Mouse (Mus musculus) small intestine, adult 2 months (tissue): Measurements from ENCODE around the gene Gas1. TPM values are rescaled to one million over a fixed set of nuclear protein-coding genes. Genes with fewer than 3 reads are reported as not detected.

Experiments
- H3K27ac ChIP-seq: fragments of 200-500 bp; 2 replicates; pipeline ENCODE4 v1.5.1; 2012; ENCODE audit warnings: low read depth, low read length, control low read depth, inconsistent platforms; ENCODE audit not compliant: insufficient read depth
- H3K27me3 ChIP-seq: fragments of 200-500 bp; 2 replicates; pipeline ENCODE4 v1.6.1; 2012; ENCODE audit warnings: mild to moderate bottlenecking, moderate library complexity, low read length, inconsistent platforms; ENCODE audit not compliant: control insufficient read depth, insufficient read depth
- H3K36me3 ChIP-seq: fragments of 200-500 bp; 2 replicates; pipeline ENCODE4 v1.6.1; 2012; ENCODE audit warnings: mild to moderate bottlenecking, low read length, control low read depth, inconsistent platforms; ENCODE audit not compliant: control insufficient read depth, insufficient read depth
- H3K4me1 ChIP-seq: fragments of 200-500 bp; 2 replicates; pipeline ENCODE4 v1.6.1; 2012; ENCODE audit warnings: low read length, inconsistent platforms, mixed read lengths; ENCODE audit not compliant: control insufficient read depth, insufficient read depth, insufficient read length
- H3K4me3 ChIP-seq: fragments of 200-500 bp; 2 replicates; pipeline ENCODE4 v1.5.1; 2012; ENCODE audit warnings: low read depth, mild to moderate bottlenecking, control low read depth, inconsistent platforms, low read length, moderate library complexity
- CTCF ChIP-seq: fragments of 200-500 bp; IDR thresholded peaks from 2 replicates; pipeline ENCODE4 v1.5.1; 2012; ENCODE audit warnings: low read depth, mild to moderate bottlenecking, control low read depth, inconsistent platforms, low read length, moderate library complexity, mixed read lengths; ENCODE audit not compliant: insufficient replicate concordance, insufficient read length; ENCODE audit errors: extremely low read depth
- POLR2A ChIP-seq: fragments of 200-500 bp; IDR thresholded peaks from 2 replicates; pipeline ENCODE4 v1.6.1; 2012; ENCODE audit warnings: low read depth, mild to moderate bottlenecking, control low read depth, inconsistent platforms, low read length, moderate library complexity
- WGBS: fragments of 180-500 bp; shearing (Covaris S2); methylation state at CpG from one replicate; pipeline ENCODE4 v1.1.7; 2018; 5-methylcytosine and 5-hydroxymethylcytosine counted together
- polyA plus RNA-seq: library from polyadenylated mRNA; depleted of rRNA; stranded (reverse); fragments of >200 nt; gene quantifications from 2 replicates; pipeline ENCODE4 v1.2.3, GENCODE M21; 2012

Gas1 gene
- polyA plus RNA-seq, 1 experiment, result 61.6 TPM

DNA sequence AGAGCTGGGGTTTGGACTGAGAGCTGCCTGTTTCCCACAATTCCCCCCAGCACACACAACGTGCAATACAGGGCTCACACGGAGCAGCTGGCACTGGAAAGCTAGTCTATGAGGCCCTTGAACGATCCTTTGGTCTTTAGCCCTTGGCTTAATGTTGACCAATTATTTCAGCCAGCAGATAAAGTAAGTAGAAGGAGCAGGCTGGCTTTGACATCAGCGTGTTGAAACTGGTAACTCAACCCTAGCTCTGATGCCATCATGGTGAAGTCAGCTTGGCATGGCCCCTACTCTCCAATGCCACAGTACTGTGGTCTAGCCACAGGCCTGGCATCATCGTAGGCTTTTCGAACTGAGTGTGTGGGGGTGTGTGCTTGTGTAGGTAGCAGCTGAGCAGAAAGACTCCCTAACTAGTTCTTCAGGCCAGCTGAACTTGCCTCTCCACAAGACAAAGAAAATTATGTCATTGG is 30.0 kb upstream of the Gas1 start:
- H3K27me3 ChIP-seq, result no peaks in the 10 kb centered on the region
- TF ChIP-seq CTCF (no peak), POLR2A (no peak)
- 79% methylated on average over 6 of the region's 6 CpGs for WGBS
- H3K27ac ChIP-seq, result no peak overlapping the region
- no peak overlapping the region for H3K4me3 ChIP-seq
- H3K4me1 ChIP-seq, result no peaks in the 10 kb centered on the region
- no peaks in the 10 kb centered on the region for H3K36me3 ChIP-seq

DNA sequence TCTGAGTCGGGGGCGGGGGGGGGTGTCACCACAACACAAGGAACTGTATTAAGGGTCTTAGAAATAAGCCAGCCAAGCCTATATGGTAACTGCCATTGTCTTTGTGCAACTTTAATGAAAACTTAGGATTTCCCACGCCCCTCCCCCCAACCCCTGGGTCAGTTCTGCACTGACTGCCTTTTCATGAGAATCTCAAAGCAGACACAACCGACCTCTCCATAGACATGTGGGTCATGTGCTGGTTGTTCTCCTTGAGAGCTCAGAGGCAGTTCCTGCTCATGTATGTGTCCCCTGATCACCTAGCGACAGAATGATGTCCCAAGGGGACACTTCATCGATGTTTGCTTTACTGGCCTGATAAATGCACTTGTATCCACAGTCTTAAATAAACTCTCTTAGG is 27.6 kb upstream of the Gas1 start:
- H3K36me3 ChIP-seq, result no peaks in the 10 kb centered on the region
- WGBS, result 79% methylated on average over 6 of the region's 6 CpGs
- no peak overlapping the region for H3K4me3 ChIP-seq
- no peaks in the 10 kb centered on the region for H3K4me1 ChIP-seq
- no peaks in the 10 kb centered on the region for H3K27me3 ChIP-seq
- TF ChIP-seq POLR2A (no peak), CTCF (no peak)
- H3K27ac ChIP-seq, result no peak overlapping the region

DNA sequence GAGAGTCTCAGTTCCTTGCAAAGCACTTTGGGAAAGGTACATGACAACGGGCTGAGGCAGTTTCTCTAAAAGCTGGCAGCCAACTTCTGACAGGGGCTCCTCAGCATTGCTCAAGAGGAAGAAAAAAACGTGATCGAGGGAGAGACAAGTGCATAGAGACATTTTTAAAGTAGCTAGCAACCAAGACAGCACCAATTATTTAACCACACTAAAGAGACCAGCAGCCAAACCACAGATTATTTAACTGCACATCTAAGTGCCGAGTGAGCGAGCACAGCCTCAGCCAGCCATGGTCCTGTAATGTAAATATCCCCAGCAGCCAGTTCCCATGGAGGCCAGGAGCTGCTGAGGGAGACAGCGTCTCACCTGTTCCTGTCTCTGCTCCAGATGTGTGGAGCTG is 16.1 kb upstream of the Gas1 start:
- Histone ChIP-seq H3K4me1 (no peaks in the 10 kb centered on the region), H3K27me3 (no peaks in the 10 kb centered on the region), H3K4me3 (no peak overlapping the region), H3K27ac (no peak overlapping the region), H3K36me3 (no peaks in the 10 kb centered on the region)
- TF ChIP-seq CTCF (no peak), POLR2A (no peak)
- 15% methylated on average over 6 of the region's 6 CpGs for WGBS

DNA sequence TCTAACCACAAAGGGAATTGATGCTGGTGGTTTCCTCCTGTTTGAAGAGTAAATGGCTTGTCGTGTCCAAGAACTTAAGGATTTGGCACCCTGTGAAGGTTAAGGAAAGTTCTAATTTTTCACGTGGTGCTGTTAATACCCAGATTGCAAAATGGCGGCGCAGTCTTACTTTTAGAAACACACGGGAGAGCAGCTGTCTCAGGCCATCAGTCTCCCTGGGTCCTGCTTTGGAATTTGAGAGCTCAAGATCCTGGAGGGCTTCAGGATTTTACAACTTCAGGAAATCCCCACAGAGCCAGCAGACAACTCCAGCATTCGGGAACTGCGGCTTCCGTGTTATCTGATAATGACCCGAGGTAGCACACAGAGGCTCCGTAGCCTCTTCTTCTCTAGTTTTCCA is 12.8 kb upstream of the Gas1 start:
- no peak for TF ChIP-seq POLR2A
- TF ChIP-seq CTCF, result no peak

DNA sequence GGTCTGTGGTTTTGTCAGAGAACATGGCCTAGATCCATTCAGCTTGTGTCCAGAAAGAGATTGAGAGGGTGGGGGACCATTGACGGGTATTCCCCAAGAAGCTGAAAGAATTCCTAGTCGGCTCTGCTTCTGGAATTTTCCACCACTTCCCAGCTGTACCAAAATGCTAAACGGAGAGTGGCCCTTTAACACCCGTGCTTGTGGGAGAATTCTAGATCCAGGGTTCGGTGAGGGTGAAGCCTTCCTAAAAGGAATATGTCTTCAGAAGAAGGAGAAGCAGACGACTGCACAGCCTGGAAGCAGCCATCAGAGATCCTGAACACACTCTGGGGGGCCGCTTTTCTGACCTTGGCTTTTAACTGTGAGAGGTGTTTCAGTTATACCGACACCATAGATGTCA is 11.8 kb upstream of the Gas1 start:
- 82% methylated on average over 8 of the region's 8 CpGs for WGBS
- H3K4me3 ChIP-seq, result no peak overlapping the region
- TF ChIP-seq CTCF (no peak), POLR2A (no peak)
- no peaks in the 10 kb centered on the region for H3K36me3 ChIP-seq
- H3K27ac ChIP-seq, result no peak overlapping the region
- no peaks in the 10 kb centered on the region for H3K27me3 ChIP-seq
- no peaks in the 10 kb centered on the region for H3K4me1 ChIP-seq

More for the DNA sequence above, 12.8 kb upstream of the Gas1 start:
- 55% methylated on average over 10 of the region's 10 CpGs for WGBS
- Histone ChIP-seq H3K27ac (no peak overlapping the region), H3K4me3 (no peak overlapping the region), H3K4me1 (no peaks in the 10 kb centered on the region), H3K27me3 (no peaks in the 10 kb centered on the region), H3K36me3 (no peaks in the 10 kb centered on the region)

DNA sequence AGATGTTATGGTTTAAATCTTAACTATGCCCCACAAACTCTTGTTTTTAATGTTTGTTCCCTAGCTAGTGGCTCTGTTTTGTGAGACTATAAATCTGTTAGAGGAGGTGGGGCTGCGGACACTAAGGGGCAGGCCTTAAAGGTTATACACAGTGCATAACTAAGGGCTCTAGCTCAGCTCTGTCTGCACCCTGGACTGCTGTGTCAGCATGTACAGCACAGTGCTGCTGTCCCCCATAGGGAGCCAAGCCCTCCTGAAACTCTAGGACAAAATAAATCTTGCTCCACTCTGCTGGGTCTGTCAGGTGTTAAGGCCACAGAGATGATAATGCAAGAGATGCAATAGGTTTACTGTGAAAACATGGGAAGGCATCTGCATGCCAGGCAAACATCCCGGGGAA is 10.1 kb upstream of the Gas1 start:
- no peak overlapping the region for H3K4me3 ChIP-seq
- no peak for TF ChIP-seq POLR2A
- no peak for TF ChIP-seq CTCF
- no peaks in the 10 kb centered on the region for H3K27me3 ChIP-seq
- WGBS, result 80% methylated on average over 2 of the region's 2 CpGs
- H3K36me3 ChIP-seq, result no peaks in the 10 kb centered on the region
- H3K4me1 ChIP-seq, result no peaks in the 10 kb centered on the region
- H3K27ac ChIP-seq, result no peak overlapping the region

DNA sequence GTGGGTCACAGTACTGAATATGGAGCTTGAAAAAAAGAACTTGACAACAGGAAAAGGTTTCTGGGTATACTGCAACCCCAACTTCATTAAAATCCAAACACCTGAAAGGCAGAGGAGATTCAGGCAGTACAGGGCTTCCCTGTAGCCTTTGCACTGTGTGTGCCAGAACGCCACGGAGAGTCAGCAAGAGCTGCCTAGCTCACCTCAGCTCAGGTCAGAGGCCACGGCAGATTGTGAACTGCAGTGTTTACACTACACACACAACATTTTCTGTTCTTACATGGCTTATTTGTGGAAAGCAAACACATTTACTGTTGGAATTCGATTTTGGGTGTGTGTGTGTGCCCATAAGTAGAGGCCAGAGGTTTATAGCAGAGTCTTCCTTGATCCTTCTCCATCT is 5.2 kb upstream of the Gas1 start:
- H3K4me1 ChIP-seq, result no peaks in the 10 kb centered on the region
- H3K27me3 ChIP-seq, result no peaks in the 10 kb centered on the region
- no peak overlapping the region for H3K27ac ChIP-seq
- TF ChIP-seq POLR2A, result no peak
- no peak for TF ChIP-seq CTCF
- 48% methylated on average over 4 of the region's 4 CpGs for WGBS
- H3K4me3 ChIP-seq, result no peak overlapping the region
- no peaks in the 10 kb centered on the region for H3K36me3 ChIP-seq

DNA sequence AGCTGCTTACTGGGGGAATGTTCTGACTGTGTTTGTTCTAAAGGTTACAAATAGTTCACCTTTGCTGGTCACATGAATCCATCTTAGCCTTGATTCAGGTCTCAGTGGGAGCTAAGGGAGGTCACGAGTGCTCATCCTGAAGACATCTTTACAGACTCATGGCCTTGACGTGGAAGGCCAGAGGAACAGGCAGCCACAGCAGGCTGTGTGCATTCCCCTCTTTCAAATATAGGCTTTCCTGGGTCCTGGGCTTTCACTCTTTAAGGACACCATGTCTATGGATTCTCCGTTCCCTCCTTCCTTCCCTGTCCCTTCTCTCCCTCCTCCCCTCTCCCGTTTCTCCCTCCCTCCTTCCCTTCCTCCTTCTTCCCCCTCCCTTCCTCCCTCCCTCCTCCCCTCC is 2.5 kb upstream of the Gas1 start:
- TF ChIP-seq POLR2A (no peak), CTCF (no peak)
- Histone ChIP-seq H3K4me3 (no peak overlapping the region), H3K27me3 (peaks cover 18% of the 10 kb centered on the region), H3K27ac (no peak overlapping the region), H3K4me1 (peaks cover 3% of the 10 kb centered on the region; the same call in 1 of the 2 replicates), H3K36me3 (no peaks in the 10 kb centered on the region)
- 88% methylated on average over 4 of the region's 4 CpGs for WGBS
